Mouse (Mus musculus) myocyte (in vitro differentiated cells): ENCODE results near the gene Camk1g.

Source experiments
- MAX ChIP-seq: IDR thresholded peaks from one replicate; pipeline ENCODE4 v1.6.1; 2011; ENCODE audit warnings: low read depth, mild to moderate bottlenecking, control low read depth
- MYOD1 ChIP-seq, 3 experiments: IDR thresholded peaks; one replicate each; pipeline ENCODE4 v1.6.1; 2011; ENCODE audit warnings: control low read depth in 2 of 3, low read depth in 2 of 3, mild to moderate bottlenecking in 2 of 3, moderate library complexity in 1 of 3; ENCODE audit not compliant: insufficient read length in 2 of 3, control insufficient read depth in 1 of 3
- MYOG ChIP-seq, 3 experiments: IDR thresholded peaks; one replicate each; pipeline ENCODE4 v1.6.1; 2011; ENCODE audit warnings: control low read depth in 2 of 3, low read depth in 2 of 3, mild to moderate bottlenecking in 2 of 3; ENCODE audit not compliant: insufficient read length in 2 of 3, control insufficient read depth in 1 of 3, insufficient read depth in 1 of 3
- POLR2A ChIP-seq: IDR thresholded peaks from one replicate; pipeline ENCODE4 v1.6.1; 2011; ENCODE audit warnings: low read depth, mild to moderate bottlenecking, control low read depth, moderate library complexity; ENCODE audit not compliant: insufficient read length
- POLR2AphosphoS2 ChIP-seq: IDR thresholded peaks from one replicate; pipeline ENCODE4 v1.6.1; 2011; ENCODE audit warnings: low read depth, control low read depth; ENCODE audit not compliant: insufficient read length
- REST ChIP-seq: IDR thresholded peaks from one replicate; pipeline ENCODE4 v1.6.1; 2011; ENCODE audit warnings: mild to moderate bottlenecking, control low read depth, moderate library complexity; ENCODE audit not compliant: insufficient read depth, insufficient read length
- SRF ChIP-seq: IDR thresholded peaks from one replicate; pipeline ENCODE4 v1.6.1; 2011; ENCODE audit warnings: low read depth; ENCODE audit not compliant: control insufficient read depth, insufficient read length
- TCF12 ChIP-seq: IDR thresholded peaks from one replicate; pipeline ENCODE4 v1.6.1; 2011; ENCODE audit warnings: mild to moderate bottlenecking, control low read depth; ENCODE audit not compliant: poor library complexity, insufficient read depth, severe bottlenecking
- USF1 ChIP-seq: IDR thresholded peaks from one replicate; pipeline ENCODE4 v1.6.1; 2011; ENCODE audit warnings: low read depth, mild to moderate bottlenecking, control low read depth, moderate library complexity

- TF ChIP-seq POLR2A = no peak
- no peak for TF ChIP-seq SRF
- no peak for TF ChIP-seq MYOG (IDR thresholded peaks at IDR 0.05; ENCODE audit: control insufficient read depth in 1 of 3, insufficient read depth in 1 of 3, insufficient read length in 2 of 3, low read depth in 2 of 3)
- no peak for TF ChIP-seq TCF12
- TF ChIP-seq REST = no peak
- no peak for TF ChIP-seq POLR2AphosphoS2
- no peak for TF ChIP-seq USF1
- TF ChIP-seq MYOD1 (IDR thresholded peaks at IDR 0.05; ENCODE audit: control insufficient read depth in 1 of 3, insufficient read length in 2 of 3, low read depth in 2 of 3) = no peak
- TF ChIP-seq MAX = no peak
These were observed 16.0 kb upstream of the Camk1g start for GRCm38 (mm10) chr1:193386136-193386535.
